ENCODE assay signal across 14 mouse cellular contexts in the genomic region with DNA sequence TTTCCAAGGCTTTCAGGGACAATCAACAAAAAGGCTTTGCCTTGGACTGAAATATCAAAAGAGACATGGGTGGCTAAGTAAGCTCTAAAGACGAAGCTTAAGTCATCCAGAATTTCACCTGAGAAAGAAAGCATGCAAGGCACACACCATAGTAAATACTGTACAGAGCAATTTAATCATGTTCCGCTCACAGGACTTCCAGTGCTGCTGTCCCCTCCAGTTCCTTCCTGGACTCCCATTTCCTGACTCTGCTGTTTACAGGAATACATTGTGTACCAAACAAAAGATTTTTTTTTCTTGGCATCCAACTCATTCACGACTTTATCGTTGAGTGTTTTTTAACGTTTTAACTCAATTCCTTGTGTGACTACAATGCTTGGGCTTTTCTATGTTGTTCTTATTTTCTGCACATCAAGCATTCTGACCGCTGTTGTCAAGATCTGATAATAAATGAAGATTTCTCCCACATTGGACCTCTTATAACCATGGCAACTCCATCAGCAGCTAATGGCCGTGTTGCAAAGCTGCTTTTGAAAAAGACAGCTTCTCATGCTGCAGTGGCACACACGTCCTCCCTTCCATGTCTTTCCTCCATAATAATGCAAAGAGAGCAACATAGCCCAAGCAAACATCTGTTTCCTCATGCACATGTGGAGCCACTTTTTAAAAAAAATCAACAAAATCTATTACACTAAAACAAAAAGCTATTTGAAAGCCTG.
DNase-seq lines count a peak whose midpoint lies in the region; ATAC-seq and TF ChIP-seq lines count a peak whose summit lies in the region.
"Had no signal": no experiment of that assay in that cellular context is flagged by ENCODE, and none has a peak within 500 bp of the region (broad histone marks: within the 10 kb centered on the region; RNA-seq: fewer than 3 reads in every experiment).

No protein-coding gene starts in this region.

- H3K4me1 ChIP-seq in heart, embryonic 10.5 days: no peaks in the 10 kb centered on the region
- no peaks in the 10 kb centered on the region for H3K4me1 ChIP-seq in lung, embryonic 14.5 days (ENCODE audit: insufficient read depth)
- H3K4me1 ChIP-seq in hindbrain, embryonic 12.5 days: peaks cover 15% of the 10 kb centered on the region
- H3K4me1 ChIP-seq: lung, embryonic 15.5 days; midbrain, embryonic 12.5 days had no signal

- H3K4me2 ChIP-seq in lung, embryonic 14.5 days: no peak overlapping the region
- no peak overlapping the region for H3K4me2 ChIP-seq in hindbrain, embryonic 12.5 days (replicated peaks)
- H3K4me2 ChIP-seq: lung, embryonic 15.5 days; midbrain, embryonic 12.5 days had no signal

- H3K4me3 ChIP-seq in heart, embryonic 10.5 days: no peak overlapping the region
- H3K4me3 ChIP-seq in lung, embryonic 14.5 days (ENCODE audit: low read depth, low read length): no peak overlapping the region
- H3K4me3 ChIP-seq in hindbrain, embryonic 12.5 days: no peak overlapping the region
- H3K4me3 ChIP-seq: lung, embryonic 15.5 days; midbrain, embryonic 12.5 days had no signal

- peak; percentile 9 to 45 for DNase-seq in heart, adult 18-20 months
- DNase-seq in heart, embryonic 10.5 days (ENCODE audit: low spot score): no peak
- DNase-seq in lung, embryonic 14.5 days: peak; percentile 9
- DNase-seq in lung, postnatal 14 days: no peak
- DNase-seq in brain, embryonic 14.5 days (ENCODE audit: low read depth): peak; percentile 54
- no peak for DNase-seq in adipocyte (ENCODE audit: low spot score)
- DNase-seq: cerebellum, adult 18-20 months; kidney, adult 11 months; layer of hippocampus, postnatal 36 days; retina, postnatal 1 day; thymus, adult 18-20 months had no signal

- H3K36me3 ChIP-seq in heart, embryonic 10.5 days: no peaks in the 10 kb centered on the region
- no peaks in the 10 kb centered on the region for H3K36me3 ChIP-seq in lung, embryonic 14.5 days (ENCODE audit: insufficient read depth)
- no peaks in the 10 kb centered on the region for H3K36me3 ChIP-seq in hindbrain, embryonic 12.5 days
- H3K36me3 ChIP-seq: lung, embryonic 15.5 days; midbrain, embryonic 12.5 days had no signal

- no peaks in the 10 kb centered on the region for H3K27me3 ChIP-seq in heart, embryonic 10.5 days (ENCODE audit: insufficient read depth, poor library complexity, severe bottlenecking)
- no peaks in the 10 kb centered on the region for H3K27me3 ChIP-seq in lung, embryonic 14.5 days (ENCODE audit: insufficient read depth, low read length)
- H3K27me3 ChIP-seq in hindbrain, embryonic 12.5 days: no peaks in the 10 kb centered on the region
- H3K27me3 ChIP-seq: lung, embryonic 15.5 days; midbrain, embryonic 12.5 days had no signal

- H3K9me3 ChIP-seq in heart, embryonic 10.5 days: no peaks in the 10 kb centered on the region
- H3K9me3 ChIP-seq in lung, embryonic 14.5 days (ENCODE audit: low read depth, low read length): no peaks in the 10 kb centered on the region
- H3K9me3 ChIP-seq in hindbrain, embryonic 12.5 days (replicated peaks): no peaks in the 10 kb centered on the region
- H3K9me3 ChIP-seq: lung, embryonic 15.5 days; midbrain, embryonic 12.5 days had no signal

- no peak for TF ChIP-seq POLR2A in brain, embryonic 14.5 days (IDR thresholded peaks at IDR 0.05; ENCODE audit: borderline replicate concordance, extremely low read depth, insufficient read depth, insufficient read length, poor library complexity, severe bottlenecking)

- no peak for ATAC-seq in lung, embryonic 14.5 days (ENCODE audit: insufficient read depth)
- peak; percentile 65; the same call in 1 of the 2 replicates for ATAC-seq in hindbrain, embryonic 12.5 days (ENCODE audit: low FRiP score)

- WGBS in heart, embryonic 10.5 days: 71% methylated on average over 8 of the region's 8 CpGs
- WGBS in lung, embryonic 14.5 days: 60% methylated on average over 8 of the region's 8 CpGs
- 47% methylated on average over 8 of the region's 8 CpGs for WGBS in hindbrain, embryonic 12.5 days

- H3K27ac ChIP-seq in heart, embryonic 10.5 days: no peak overlapping the region
- no peak overlapping the region for H3K27ac ChIP-seq in lung, embryonic 14.5 days (ENCODE audit: low read depth)
- H3K27ac ChIP-seq in hindbrain, embryonic 12.5 days: peak overlapping the region; percentile 19; the same call in 1 of the 2 replicates
- H3K27ac ChIP-seq: lung, embryonic 15.5 days; midbrain, embryonic 12.5 days had no signal

- H3K9ac ChIP-seq in lung, embryonic 14.5 days: no peak overlapping the region
- no peak overlapping the region for H3K9ac ChIP-seq in hindbrain, embryonic 12.5 days
- H3K9ac ChIP-seq: lung, embryonic 15.5 days; midbrain, embryonic 12.5 days had no signal

- no peak for TF ChIP-seq CTCF in lung, embryonic 14.5 days (IDR thresholded peaks at IDR 0.05; ENCODE audit: low read depth)
- TF ChIP-seq CTCF in brain, embryonic 14.5 days (IDR thresholded peaks at IDR 0.05; ENCODE audit: borderline replicate concordance, extremely low read depth, insufficient read depth, insufficient read length): no peak

Comparison
In these comparisons a context has a peak if more than half of its experiments do, and no peak if none do; other contexts are left out.
1. DNase-seq: peak in heart, adult 18-20 months (2 of 2), lung, embryonic 14.5 days (single experiment) and brain, embryonic 14.5 days (single experiment); none in heart, embryonic 10.5 days (single experiment), lung, postnatal 14 days (single experiment) and adipocyte (single experiment).